Mouse (Mus musculus): ENCODE data around the gene Ikbke. TPM values are rescaled to one million over a fixed set of nuclear protein-coding genes. Genes with fewer than 3 reads are reported as not detected.

Ikbke gene
- total RNA-seq, 2 experiments from 2014 or later, result 1.5 to 2.6 TPM

Other genes starting within 250 kb of the Ikbke start
- gene Mapkapk2, start 181.8 kb downstream of the Ikbke start, total RNA-seq (2021), result 100 to 1,000 TPM; 311 to 318 TPM
- 1 to 10 TPM in 1 of 2 experiments, under 1 TPM in 1; 0.20 to 1.1 TPM for gene Dyrk3, start 141.3 kb downstream of the Ikbke start, total RNA-seq (2021)
- 10 to 100 TPM; 31.4 to 34.1 TPM for gene Eif2d, start 126.4 kb downstream of the Ikbke start, total RNA-seq (2021)
- gene Rassf5, start 34.3 kb downstream of the Ikbke start, total RNA-seq (2021), result 1 to 10 TPM; 2.2 to 4.4 TPM
- gene Srgap2, start 247.7 kb upstream of the Ikbke start, total RNA-seq (2021), result 10 to 100 TPM; 19.5 TPM
- gene Fam72a, start 248.3 kb upstream of the Ikbke start, total RNA-seq (2021), result under 1 TPM; 0.87 to 0.89 TPM